Mouse (Mus musculus) cerebellum, adult 8-10 months (tissue): Measurements from ENCODE around the gene Sltm.
A peak's percentile ranks its signal among the peaks of the same experiment; 100 is the strongest.
"Not testable (repeated sequence)": the region's sequence is repeated elsewhere in the genome, so short reads cannot be mapped to it uniquely, and the experiment has no call there.

Experiments used
- DNase-seq: peaks from one replicate; pipeline ENCODE4 v3.0.0; 2022

The Sltm gene

GRCm38 (mm10) chr9:70542305-70543041 lies at the start of gene Sltm:
Gene Sltm (plus strand): TSS chr9:70542754.
- peak; percentile 100 for DNase-seq

- DNase-seq: no peak
These were observed 49.5 kb upstream of the Sltm start for GRCm38 (mm10) chr9:70493038-70493437.

GRCm38 (mm10) chr9:70496990-70497389 lies 45.6 kb upstream of the Sltm start:
- no peak for DNase-seq

- no peak for DNase-seq
These were observed 40.1 kb upstream of the Sltm start for GRCm38 (mm10) chr9:70502284-70503014.

- DNase-seq: no peak
These were observed 39.4 kb upstream of the Sltm start for GRCm38 (mm10) chr9:70503015-70503603.

GRCm38 (mm10) chr9:70503626-70504041 lies 38.9 kb upstream of the Sltm start, which contains the start of gene Rnf111:
Gene Rnf111 (minus strand): TSS chr9:70503725.
- peak; percentile 97 for DNase-seq

- DNase-seq: no peak
These were observed 36.4 kb upstream of the Sltm start for GRCm38 (mm10) chr9:70506186-70506585.

- no peak for DNase-seq
These were observed 35.8 kb upstream of the Sltm start for GRCm38 (mm10) chr9:70506787-70507186.

- DNase-seq: no peak
These were observed 32.5 kb upstream of the Sltm start for GRCm38 (mm10) chr9:70509906-70510525.

GRCm38 (mm10) chr9:70510998-70511583 lies 31.5 kb upstream of the Sltm start:
- no peak for DNase-seq

GRCm38 (mm10) chr9:70511681-70512080 lies 30.9 kb upstream of the Sltm start:
- DNase-seq: no peak

GRCm38 (mm10) chr9:70520651-70521050 lies 21.9 kb upstream of the Sltm start:
- DNase-seq: no peak

GRCm38 (mm10) chr9:70523813-70524212 lies 18.7 kb upstream of the Sltm start:
- DNase-seq: no peak

- no peak for DNase-seq
These were observed 18.2 kb upstream of the Sltm start for GRCm38 (mm10) chr9:70524366-70524765.

- DNase-seq: no peak
These were observed 9.2 kb upstream of the Sltm start for GRCm38 (mm10) chr9:70533328-70533727.

GRCm38 (mm10) chr9:70541584-70541983 lies 970 bp upstream of the Sltm start:
- DNase-seq: no peak

- DNase-seq: no peak
These were observed 710 bp downstream of the Sltm start for GRCm38 (mm10) chr9:70543048-70543880.

GRCm38 (mm10) chr9:70543985-70544384 lies 1.4 kb downstream of the Sltm start:
- DNase-seq: no peak

GRCm38 (mm10) chr9:70544831-70545230 lies 2.3 kb downstream of the Sltm start:
- DNase-seq: no peak

- DNase-seq: not testable (repeated sequence)
These were observed 4.0 kb downstream of the Sltm start for GRCm38 (mm10) chr9:70546576-70546975.

GRCm38 (mm10) chr9:70548304-70548703 lies 5.8 kb downstream of the Sltm start:
- DNase-seq: no peak

- DNase-seq: no peak
These were observed 9.0 kb downstream of the Sltm start for GRCm38 (mm10) chr9:70551524-70551923.
